Mouse (Mus musculus) E14TG2a.4 (cell line): ENCODE measurements around the gene Ccdc38.

Experiments
- CTCF ChIP-seq: conservative IDR thresholded peaks from 2 replicates; pipeline ENCODE4 v1.5.1; 2014; ENCODE audit warnings: low read length
- NANOG ChIP-seq: IDR thresholded peaks from 2 replicates; pipeline ENCODE4 v1.6.1; 2014; ENCODE audit warnings: borderline replicate concordance, low read length, mixed read lengths
- POU5F1 ChIP-seq: IDR thresholded peaks from 2 replicates; pipeline ENCODE4 v1.6.1; 2014; ENCODE audit warnings: low read length, borderline replicate concordance

DNA sequence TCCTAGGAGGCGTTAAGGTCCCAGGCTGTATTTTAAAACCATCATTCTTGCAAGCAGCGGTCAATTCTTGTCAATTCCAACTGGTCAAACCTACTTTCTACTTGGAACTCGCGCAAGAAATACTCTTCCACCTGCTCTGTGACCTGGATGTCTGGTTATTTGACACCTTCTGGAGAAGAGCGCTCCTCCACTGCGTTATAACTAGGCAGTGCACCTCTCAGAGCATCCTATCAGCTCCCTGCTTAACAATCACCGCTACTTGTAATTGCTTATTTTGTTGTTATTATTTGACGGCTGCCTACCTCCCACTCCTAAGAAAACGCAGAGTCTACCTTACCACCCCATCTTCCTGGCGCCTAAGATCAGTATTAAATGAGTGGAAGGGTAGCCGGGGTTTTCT lies 48.4 kb downstream of the Ccdc38 start:
- no peak for TF ChIP-seq CTCF
- no peak for TF ChIP-seq NANOG
- no peak for TF ChIP-seq POU5F1
